Mouse (Mus musculus): ENCODE data around the gene Sfi1. TPM values are rescaled to one million over a fixed set of nuclear protein-coding genes. Genes with fewer than 3 reads are reported as not detected.
"Not testable (repeated sequence)": the region's sequence is repeated elsewhere in the genome, so short reads cannot be mapped to it uniquely, and the experiment has no call there.

Gene Sfi1
- polyA plus RNA-seq, 1 experiment = 25.5 TPM

GRCm38 (mm10) chr11:3132001-3132400, 61.3 kb downstream of the Sfi1 start:
- not testable (repeated sequence) for DNase-seq (ENCODE audit: low read depth)

- DNase-seq (ENCODE audit: low read depth) = not testable (repeated sequence)
Measured at GRCm38 (mm10) chr11:3129852-3130251, 63.4 kb downstream of the Sfi1 start.

DNA sequence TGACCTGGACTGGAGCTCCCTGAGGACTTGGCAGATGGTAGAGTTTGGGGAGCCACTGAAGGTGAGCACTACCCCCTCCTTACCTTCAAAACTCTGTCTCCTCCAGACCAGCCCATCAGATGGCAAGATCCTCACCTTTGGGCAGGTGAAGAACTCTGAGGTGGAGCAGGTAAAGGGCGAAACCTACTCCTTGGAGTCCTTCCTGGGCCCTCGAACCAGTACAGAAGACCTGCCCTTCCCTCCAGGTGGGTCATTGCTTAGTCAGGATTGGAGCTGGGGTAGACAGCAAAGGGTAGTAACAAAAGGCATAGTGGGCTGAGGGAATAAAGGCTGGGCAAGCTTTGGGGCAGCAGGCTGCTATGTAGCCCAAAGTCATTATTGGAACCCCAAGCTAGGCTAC, 64.0 kb downstream of the Sfi1 start:
- not testable (repeated sequence) for DNase-seq (ENCODE audit: low read depth)

GRCm38 (mm10) chr11:3127303-3127795, 65.9 kb downstream of the Sfi1 start:
- not testable (repeated sequence) for DNase-seq (ENCODE audit: low read depth)

- not testable (repeated sequence) for DNase-seq (ENCODE audit: low read depth)
Measured at GRCm38 (mm10) chr11:3126478-3127302, 66.6 kb downstream of the Sfi1 start.

DNA sequence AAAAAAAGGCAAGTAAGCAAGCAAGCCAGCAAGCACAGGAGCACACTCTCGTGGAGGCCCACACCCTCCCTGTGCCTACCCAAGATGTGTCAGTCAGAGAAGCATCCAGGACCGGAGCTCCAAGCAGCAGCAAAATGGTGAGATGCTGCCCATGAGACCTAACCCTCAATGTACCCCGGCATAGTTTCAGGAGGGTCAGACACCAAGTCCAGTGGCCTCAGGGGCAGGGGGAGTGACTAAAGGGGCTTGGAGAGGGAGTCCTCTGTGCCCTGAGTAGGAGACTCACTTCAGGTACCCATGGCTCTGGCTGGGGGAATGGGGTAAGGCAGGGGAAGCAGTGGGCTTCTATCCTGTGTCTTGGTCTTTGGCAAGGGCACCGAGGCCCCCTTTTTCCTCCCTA, 67.3 kb downstream of the Sfi1 start:
- DNase-seq (ENCODE audit: low read depth) = not testable (repeated sequence)

DNA sequence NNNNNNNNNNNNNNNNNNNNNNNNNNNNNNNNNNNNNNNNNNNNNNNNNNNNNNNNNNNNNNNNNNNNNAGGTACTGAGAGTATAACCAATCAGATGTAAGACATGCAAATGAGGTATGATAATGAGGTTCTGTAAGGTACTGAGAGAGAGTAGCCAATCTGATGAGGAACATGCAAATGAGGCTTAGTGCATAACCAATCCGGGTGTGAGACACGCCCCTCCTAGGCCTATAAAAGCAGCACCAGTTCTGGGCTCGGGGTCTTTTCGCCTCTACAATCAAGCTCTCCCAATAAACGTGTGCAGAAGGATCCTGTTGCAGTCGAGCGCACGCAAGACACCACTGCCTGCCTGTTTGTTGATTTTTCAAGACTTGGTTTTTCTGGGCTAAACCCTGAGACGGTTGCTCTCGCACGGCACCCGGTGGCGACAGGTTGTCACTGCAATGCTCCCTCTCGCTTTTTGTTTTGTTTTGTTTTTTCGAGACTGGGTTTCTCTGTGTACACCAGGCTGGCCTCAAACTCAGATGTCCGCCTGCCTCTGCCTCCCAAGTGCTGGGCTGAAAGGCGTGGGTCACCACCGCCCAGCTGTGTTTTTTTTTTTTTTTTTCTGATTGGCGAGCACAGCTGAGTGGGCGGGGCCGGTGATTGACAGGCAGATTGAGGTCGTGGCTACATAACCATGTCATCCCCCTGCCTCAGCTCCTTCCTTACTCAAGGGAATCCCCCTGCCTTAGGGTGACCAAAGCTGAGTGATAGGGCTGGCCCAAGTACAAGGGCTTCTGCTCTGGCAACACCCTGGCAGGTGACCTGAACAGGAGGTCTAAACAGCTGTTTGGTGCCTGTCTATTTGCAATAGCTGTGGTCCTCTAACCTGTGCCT, 68.1 kb downstream of the Sfi1 start:
- DNase-seq (ENCODE audit: low read depth) = not testable (repeated sequence)
- peak; percentile 20; the same call in 1 of the 2 replicates for TF ChIP-seq CTCF (IDR thresholded peaks at IDR 0.05; ENCODE audit: borderline replicate concordance, extremely low read depth, insufficient read depth, insufficient read length)

DNA sequence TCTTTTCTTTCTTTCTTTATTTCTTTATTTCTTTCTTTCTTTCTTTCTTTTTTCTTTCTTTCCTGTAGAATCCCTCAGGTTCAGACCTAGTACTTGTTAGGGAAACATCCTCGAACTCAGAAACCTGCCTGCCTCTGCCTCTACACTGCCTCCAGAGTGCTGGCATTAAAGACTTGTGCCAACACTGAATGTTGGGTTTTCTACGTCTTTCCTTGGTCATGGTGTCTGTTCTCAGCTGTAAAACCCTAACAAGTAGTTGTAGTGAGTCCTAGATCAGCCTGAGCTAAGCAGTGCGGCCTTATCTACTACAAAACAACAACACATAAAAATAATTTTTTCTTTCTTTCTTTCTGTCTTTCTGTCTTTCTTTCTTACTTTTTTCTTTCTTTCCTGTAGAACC, 78.9 kb downstream of the Sfi1 start:
- DNase-seq (ENCODE audit: low read depth) = no peak
- TF ChIP-seq POLR2A (IDR thresholded peaks at IDR 0.05; ENCODE audit: borderline replicate concordance, extremely low read depth, insufficient read depth, insufficient read length, poor library complexity, severe bottlenecking) (no peak), CTCF (IDR thresholded peaks at IDR 0.05; ENCODE audit: borderline replicate concordance, extremely low read depth, insufficient read depth, insufficient read length) (no peak)

GRCm38 (mm10) chr11:3106154-3106553, 87.1 kb downstream of the Sfi1 start:
- TF ChIP-seq POLR2A (IDR thresholded peaks at IDR 0.05; ENCODE audit: borderline replicate concordance, extremely low read depth, insufficient read depth, insufficient read length, poor library complexity, severe bottlenecking) = no peak
- TF ChIP-seq CTCF (IDR thresholded peaks at IDR 0.05; ENCODE audit: borderline replicate concordance, extremely low read depth, insufficient read depth, insufficient read length) = no peak
- no peak for DNase-seq (ENCODE audit: low read depth)

GRCm38 (mm10) chr11:3105261-3105731, 88.0 kb downstream of the Sfi1 start:
- TF ChIP-seq POLR2A (IDR thresholded peaks at IDR 0.05; ENCODE audit: borderline replicate concordance, extremely low read depth, insufficient read depth, insufficient read length, poor library complexity, severe bottlenecking) (no peak), CTCF (IDR thresholded peaks at IDR 0.05; ENCODE audit: borderline replicate concordance, extremely low read depth, insufficient read depth, insufficient read length) (no peak)
- DNase-seq (ENCODE audit: low read depth) = no peak

GRCm38 (mm10) chr11:3104501-3105260, 88.6 kb downstream of the Sfi1 start:
- DNase-seq (ENCODE audit: low read depth) = not testable (repeated sequence)

DNA sequence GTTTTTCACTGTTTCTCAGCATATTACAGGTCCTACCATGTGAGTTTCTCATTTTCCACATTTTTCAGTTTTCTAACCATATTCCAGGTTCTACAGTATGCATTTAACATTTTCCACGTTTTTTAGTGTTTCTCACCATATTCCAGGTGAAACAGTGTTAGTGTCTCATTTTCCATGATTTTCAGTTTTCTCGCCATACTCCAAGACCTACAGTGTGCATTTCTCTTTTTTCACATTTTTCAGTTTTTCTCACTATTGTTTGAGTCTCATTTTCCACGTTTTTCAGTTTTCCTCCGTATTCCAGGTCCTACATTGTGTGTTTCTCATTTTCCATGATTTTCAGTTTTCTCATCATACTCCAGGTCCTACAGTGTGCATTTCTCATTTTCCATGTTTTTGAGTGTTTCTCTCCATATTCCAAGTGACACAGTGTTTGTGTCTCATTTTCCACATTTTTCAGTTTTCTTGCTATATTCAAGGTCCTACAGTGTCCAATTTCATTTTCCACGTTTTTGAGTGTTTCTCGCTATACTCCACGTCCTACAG, 89.6 kb downstream of the Sfi1 start:
- TF ChIP-seq POLR2A (IDR thresholded peaks at IDR 0.05; ENCODE audit: borderline replicate concordance, extremely low read depth, insufficient read depth, insufficient read length, poor library complexity, severe bottlenecking) (no peak), CTCF (IDR thresholded peaks at IDR 0.05; ENCODE audit: borderline replicate concordance, extremely low read depth, insufficient read depth, insufficient read length) (no peak)
- DNase-seq (ENCODE audit: low read depth) = no peak

GRCm38 (mm10) chr11:3102626-3103025, 90.6 kb downstream of the Sfi1 start:
- DNase-seq (ENCODE audit: low read depth) = not testable (repeated sequence)

All from brain, embryonic 14.5 days (tissue).